Mouse (Mus musculus) hindbrain, embryonic 10.5 days (tissue): ENCODE results near the gene Gm12184. TPM values are rescaled to one million over a fixed set of nuclear protein-coding genes. Genes with fewer than 3 reads are reported as not detected.
"Not testable (repeated sequence)": the region's sequence is repeated elsewhere in the genome, so short reads cannot be mapped to it uniquely, and the experiment has no call there.

Experiments used
- DNase-seq: peaks from one replicate; pipeline ENCODE4 v3.0.0-alpha.2; 2017; ENCODE audit warnings: low spot score
- H3K27ac ChIP-seq: fragments of 300-500 bp; sonication (generic); 2 replicates; pipeline ENCODE4 v1.5.1; 2016; ENCODE audit warnings: mild to moderate bottlenecking, moderate library complexity
- H3K27me3 ChIP-seq: fragments of 300-500 bp; sonication (generic); 2 replicates; pipeline ENCODE4 v1.6.1; 2016; ENCODE audit warnings: mild to moderate bottlenecking; ENCODE audit not compliant: poor library complexity, insufficient read depth, severe bottlenecking
- H3K36me3 ChIP-seq: fragments of 300-500 bp; sonication (generic); 2 replicates; pipeline ENCODE4 v1.6.1; 2016; ENCODE audit warnings: mild to moderate bottlenecking, moderate library complexity
- H3K4me1 ChIP-seq: fragments of 300-500 bp; sonication (generic); replicated peaks from 2 replicates; pipeline ENCODE4 v1.6.1; 2016; ENCODE audit warnings: mild to moderate bottlenecking
- H3K4me3 ChIP-seq: fragments of 300-500 bp; sonication (generic); 2 replicates; pipeline ENCODE4 v1.5.1; 2016; ENCODE audit warnings: mild to moderate bottlenecking, moderate library complexity
- H3K9me3 ChIP-seq: fragments of 300-500 bp; sonication (generic); 2 replicates; pipeline ENCODE4 v1.6.1; 2016; ENCODE audit warnings: mild to moderate bottlenecking, moderate library complexity
- WGBS: fragments of 180-500 bp; shearing (Covaris S2); methylation state at CpG from one replicate; pipeline ENCODE4 v1.1.7; 2016; 5-methylcytosine and 5-hydroxymethylcytosine counted together
- polyA plus RNA-seq: library from polyadenylated mRNA; unstranded; fragments of >200 nt; fragmentation: Nextera tagmentation; extraction: Ambion mirVana; gene quantifications from 2 replicates; pipeline ENCODE4 v1.2.1, GENCODE M21; 2016

Gm12184 gene
- polyA plus RNA-seq, 1 experiment from 2014 or later = 3.5 TPM

DNA sequence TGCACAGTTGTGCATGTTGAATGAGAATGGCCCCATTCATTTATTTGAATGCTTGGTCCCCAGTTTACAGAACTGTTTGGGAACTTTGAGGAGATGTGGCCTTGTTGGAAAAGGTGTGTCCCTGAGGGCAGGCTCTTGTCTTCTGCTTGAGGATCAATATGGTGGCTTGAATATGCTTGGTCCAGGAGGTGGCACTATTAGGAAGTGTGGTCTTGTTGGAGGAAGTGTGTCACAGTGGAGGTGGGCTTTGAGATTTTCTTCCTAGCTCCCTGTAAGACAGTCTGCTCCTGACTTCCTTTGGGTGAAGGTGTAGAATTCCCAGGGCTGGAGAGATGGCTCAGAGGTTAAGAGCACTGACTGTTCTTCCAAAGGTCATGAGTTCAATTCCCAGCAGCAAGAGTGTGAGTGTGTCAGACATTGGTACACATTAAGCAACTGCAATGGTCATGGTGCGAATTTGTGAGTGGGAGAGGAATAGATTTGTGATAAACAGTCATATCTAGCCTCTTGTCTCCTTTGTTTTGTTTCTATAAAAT lies 36.4 kb upstream of the Gm12184 start:
- Histone ChIP-seq H3K4me3 (no peak overlapping the region), H3K4me1 (peaks cover 10% of the 10 kb centered on the region), H3K27me3 (no peaks in the 10 kb centered on the region; the same call in 1 of the 2 replicates), H3K36me3 (no peaks in the 10 kb centered on the region), H3K27ac (no peak overlapping the region), H3K9me3 (no peaks in the 10 kb centered on the region)
- WGBS = 81% methylated on average over 1 of the region's 1 CpGs
- DNase-seq = no peak

GRCm38 (mm10) chr11:48859014-48859413 lies 32.6 kb upstream of the Gm12184 start:
- Histone ChIP-seq H3K27ac (no peak overlapping the region), H3K27me3 (peaks cover 5% of the 10 kb centered on the region; the same call in 1 of the 2 replicates), H3K4me1 (peaks cover 27% of the 10 kb centered on the region), H3K36me3 (no peaks in the 10 kb centered on the region), H3K9me3 (no peaks in the 10 kb centered on the region), H3K4me3 (peak overlapping the region; percentile 71)
- no peak for DNase-seq
- WGBS = under 1% methylated on average over 6 of the region's 6 CpGs

DNA sequence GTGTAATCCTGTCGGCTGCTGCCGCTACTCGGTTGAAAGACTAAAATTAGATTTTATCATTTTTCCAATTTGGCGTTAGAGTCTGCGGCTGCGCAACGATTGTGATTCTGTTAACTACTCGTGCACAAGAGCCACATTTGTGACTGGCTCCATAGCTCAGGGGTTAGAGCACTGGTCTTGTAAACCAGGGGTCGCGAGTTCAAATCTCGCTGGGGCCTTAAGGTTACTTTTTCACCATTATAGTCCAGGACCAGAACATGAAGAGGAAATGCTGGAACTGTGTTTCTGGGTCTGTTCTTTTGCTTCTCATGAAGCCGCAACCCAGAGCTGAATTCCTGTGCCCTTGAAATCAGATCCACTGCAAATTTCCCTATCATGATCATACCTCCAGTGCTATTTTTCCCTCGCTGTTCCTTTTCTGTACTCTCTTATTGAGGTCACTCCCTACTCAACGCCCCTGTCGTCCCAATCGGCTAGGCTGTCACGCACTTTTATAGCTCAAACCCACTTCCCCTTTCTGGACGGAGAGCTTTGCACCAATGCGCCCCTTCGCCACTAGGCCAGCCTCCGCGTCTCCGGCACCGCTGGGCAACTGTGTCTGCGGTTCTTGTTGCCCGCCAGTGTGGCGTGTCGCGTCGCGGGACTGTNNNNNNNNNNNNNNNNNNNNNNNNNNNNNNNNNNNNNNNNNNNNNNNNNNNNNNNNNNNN lies 27.2 kb upstream of the Gm12184 start:
- peaks cover 19% of the 10 kb centered on the region for H3K27me3 ChIP-seq
- H3K9me3 ChIP-seq = no peaks in the 10 kb centered on the region; the same call in 1 of the 2 replicates
- H3K36me3 ChIP-seq = no peaks in the 10 kb centered on the region
- H3K27ac ChIP-seq = no peak overlapping the region; the same call in 1 of the 2 replicates
- peak overlapping the region; percentile 71 for H3K4me3 ChIP-seq
- under 1% methylated on average over 31 of the region's 31 CpGs for WGBS
- peaks cover 39% of the 10 kb centered on the region for H3K4me1 ChIP-seq
- DNase-seq = peak; percentile 85

GRCm38 (mm10) chr11:48852624-48853473 lies 26.4 kb upstream of the Gm12184 start:
- no peaks in the 10 kb centered on the region; the same call in 1 of the 2 replicates for H3K9me3 ChIP-seq
- H3K36me3 ChIP-seq = no peaks in the 10 kb centered on the region
- H3K4me3 ChIP-seq = peak overlapping the region; percentile 71
- H3K4me1 ChIP-seq = peaks cover 31% of the 10 kb centered on the region
- 9% methylated on average over 23 of the region's 23 CpGs for WGBS
- DNase-seq = no peak
- H3K27me3 ChIP-seq = peaks cover 26% of the 10 kb centered on the region
- no peak overlapping the region for H3K27ac ChIP-seq

GRCm38 (mm10) chr11:48852190-48852589 lies 25.7 kb upstream of the Gm12184 start:
- Histone ChIP-seq H3K4me1 (peaks cover 29% of the 10 kb centered on the region), H3K27me3 (peaks cover 26% of the 10 kb centered on the region), H3K27ac (no peak overlapping the region), H3K9me3 (no peaks in the 10 kb centered on the region; the same call in 1 of the 2 replicates), H3K4me3 (peak overlapping the region; percentile 71), H3K36me3 (no peaks in the 10 kb centered on the region)
- DNase-seq = no peak
- WGBS = 79% methylated on average over 4 of the region's 4 CpGs

GRCm38 (mm10) chr11:48851270-48851995 lies 25.0 kb upstream of the Gm12184 start:
- no peak overlapping the region for H3K27ac ChIP-seq
- 79% methylated on average over 4 of the region's 4 CpGs for WGBS
- no peaks in the 10 kb centered on the region for H3K36me3 ChIP-seq
- H3K27me3 ChIP-seq = peaks cover 26% of the 10 kb centered on the region
- no peak overlapping the region for H3K4me3 ChIP-seq
- no peaks in the 10 kb centered on the region; the same call in 1 of the 2 replicates for H3K9me3 ChIP-seq
- no peak for DNase-seq
- H3K4me1 ChIP-seq = peaks cover 29% of the 10 kb centered on the region

- WGBS = 62% methylated on average over 2 of the region's 2 CpGs
- Histone ChIP-seq H3K4me3 (no peak overlapping the region), H3K27ac (no peak overlapping the region), H3K4me1 (peaks cover 26% of the 10 kb centered on the region), H3K27me3 (peaks cover 29% of the 10 kb centered on the region), H3K36me3 (no peaks in the 10 kb centered on the region), H3K9me3 (no peaks in the 10 kb centered on the region; the same call in 1 of the 2 replicates)
- DNase-seq = no peak
Measured at GRCm38 (mm10) chr11:48850240-48850639, 23.8 kb upstream of the Gm12184 start.

DNA sequence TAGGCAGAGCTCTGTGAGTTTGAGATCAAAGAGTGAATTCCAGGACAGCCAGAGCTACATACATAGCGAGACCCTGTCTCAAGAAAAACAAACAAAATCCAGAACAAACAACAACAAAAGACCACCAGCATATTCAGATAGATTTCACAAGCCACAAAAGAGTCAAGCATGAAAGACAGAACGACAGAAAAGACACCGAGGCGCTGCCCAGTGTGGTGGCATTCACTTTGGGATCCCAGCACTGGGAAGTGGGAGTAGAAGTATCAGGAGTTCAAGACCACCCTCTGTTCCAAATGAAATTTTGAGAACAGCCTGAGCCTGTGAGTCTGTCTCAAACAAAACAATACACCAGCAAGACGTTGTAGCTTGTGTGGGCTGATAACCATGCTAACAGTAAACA lies 20.4 kb upstream of the Gm12184 start:
- Histone ChIP-seq H3K4me1 (peaks cover 3% of the 10 kb centered on the region; the same call in 1 of the 2 replicates), H3K27me3 (peaks cover 41% of the 10 kb centered on the region), H3K4me3 (no peak overlapping the region), H3K36me3 (no peaks in the 10 kb centered on the region), H3K27ac (no peak overlapping the region), H3K9me3 (no peaks in the 10 kb centered on the region; the same call in 1 of the 2 replicates)
- no peak for DNase-seq
- 61% methylated on average over 5 of the region's 5 CpGs for WGBS

DNA sequence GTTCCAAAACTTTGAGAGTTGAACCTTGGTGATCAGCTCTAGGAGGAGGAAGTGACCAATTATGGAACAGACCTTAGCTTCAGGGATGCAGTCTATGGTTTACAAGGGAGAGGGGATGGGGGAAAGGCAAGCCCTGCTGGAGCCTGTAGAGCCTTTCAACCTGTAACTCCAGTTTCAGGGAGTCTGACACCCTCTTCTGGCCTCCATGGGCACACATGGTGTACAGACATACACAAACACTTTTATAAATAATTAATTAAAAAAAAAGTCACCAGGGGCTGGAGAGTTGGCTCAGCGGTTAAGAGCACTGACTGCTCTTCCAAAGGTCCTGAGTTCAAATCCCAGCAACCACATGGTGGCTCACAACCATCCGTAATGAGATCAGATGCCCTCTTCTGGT lies 19.9 kb upstream of the Gm12184 start:
- DNase-seq, H3K36me3 ChIP-seq, H3K9me3 ChIP-seq, H3K4me3 ChIP-seq, H3K27ac ChIP-seq, H3K4me1 ChIP-seq: not testable (repeated sequence)
- WGBS = 80% methylated on average over 2 of the region's 2 CpGs
- H3K27me3 ChIP-seq = peaks cover 41% of the 10 kb centered on the region

DNA sequence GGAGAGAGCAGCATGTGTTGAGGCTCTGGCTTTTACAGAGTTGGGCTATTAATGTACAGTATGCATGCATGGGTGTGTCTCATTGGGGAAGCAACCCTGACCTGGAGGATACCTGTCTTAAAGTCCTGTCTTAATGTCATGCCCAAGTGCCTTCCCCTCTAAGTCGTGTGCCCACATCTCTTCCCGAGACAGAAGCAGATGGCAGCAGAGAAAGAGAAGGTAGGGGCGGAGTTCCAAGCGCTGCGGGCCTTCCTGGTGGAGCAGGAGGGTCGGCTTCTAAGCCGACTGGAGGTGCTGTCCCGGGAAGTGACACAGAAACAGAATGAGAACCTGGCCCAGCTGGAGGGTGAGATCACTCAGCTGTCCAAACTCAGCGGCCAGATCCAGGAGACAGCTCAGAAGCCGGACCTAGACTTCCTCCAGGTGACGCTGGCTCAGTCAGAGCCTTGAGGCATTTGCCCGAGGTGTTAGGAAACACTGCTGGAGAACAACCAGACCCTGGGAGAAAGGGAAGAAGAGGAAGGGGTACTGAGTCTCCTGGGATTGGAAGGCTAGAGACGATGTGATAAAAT lies 18.9 kb upstream of the Gm12184 start:
- WGBS = 32% methylated on average over 13 of the region's 13 CpGs
- no peak overlapping the region for H3K27ac ChIP-seq
- H3K4me3 ChIP-seq = no peak overlapping the region
- H3K4me1 ChIP-seq = peaks cover 3% of the 10 kb centered on the region; the same call in 1 of the 2 replicates
- no peak for DNase-seq
- H3K36me3 ChIP-seq = no peaks in the 10 kb centered on the region
- no peaks in the 10 kb centered on the region for H3K9me3 ChIP-seq
- H3K27me3 ChIP-seq = peaks cover 43% of the 10 kb centered on the region

DNA sequence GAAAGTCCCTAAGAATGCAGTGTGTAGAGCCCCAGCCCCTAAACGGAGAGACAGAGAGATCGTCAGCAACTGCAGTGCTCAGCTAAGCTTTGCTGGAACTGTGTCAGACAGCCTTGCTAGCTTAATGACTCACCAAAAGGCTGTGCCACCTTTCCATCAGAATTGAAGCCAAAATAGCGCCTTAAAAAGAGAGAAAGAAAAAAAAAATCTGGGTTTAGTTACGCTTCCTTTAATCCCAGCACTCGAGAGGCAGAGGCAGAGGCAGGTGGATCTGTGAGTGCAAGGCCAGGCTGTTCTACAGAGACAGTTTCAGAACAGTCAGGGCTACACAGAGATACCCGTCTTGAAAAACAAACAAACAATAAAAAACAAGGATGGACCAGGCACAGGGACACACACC lies 17.9 kb upstream of the Gm12184 start:
- Histone ChIP-seq H3K27ac (no peak overlapping the region), H3K27me3 (peaks cover 45% of the 10 kb centered on the region), H3K36me3 (no peaks in the 10 kb centered on the region), H3K4me3 (no peak overlapping the region), H3K9me3 (no peaks in the 10 kb centered on the region), H3K4me1 (no peaks in the 10 kb centered on the region)
- DNase-seq = no peak
- 71% methylated on average over 6 of the region's 6 CpGs for WGBS

DNA sequence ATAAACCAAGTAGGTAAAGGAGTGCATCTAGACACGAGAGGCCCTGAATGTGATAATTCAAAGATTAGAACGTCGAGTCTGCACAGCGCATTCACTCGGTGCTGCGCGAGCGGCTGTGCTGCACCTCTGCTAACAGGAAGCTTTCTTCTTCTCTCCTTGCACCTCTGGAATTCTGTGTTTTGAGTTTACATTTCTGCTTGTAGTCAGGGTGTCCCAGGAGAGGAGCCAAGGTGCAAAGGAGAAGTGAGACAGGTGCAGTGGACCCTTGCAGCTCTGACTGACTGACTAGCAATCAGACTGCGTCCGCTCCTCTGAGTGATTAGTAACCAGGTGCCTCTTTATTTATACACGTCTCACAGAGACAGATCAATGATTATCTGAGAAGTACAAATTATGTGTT lies 16.7 kb upstream of the Gm12184 start:
- DNase-seq = no peak
- peaks cover 6% of the 10 kb centered on the region for H3K4me1 ChIP-seq
- no peak overlapping the region for H3K4me3 ChIP-seq
- 89% methylated on average over 11 of the region's 11 CpGs for WGBS
- H3K9me3 ChIP-seq = no peaks in the 10 kb centered on the region
- H3K36me3 ChIP-seq = no peaks in the 10 kb centered on the region
- H3K27me3 ChIP-seq = peaks cover 46% of the 10 kb centered on the region
- H3K27ac ChIP-seq = no peak overlapping the region
